Mouse (Mus musculus) intestine, postnatal 0 days (tissue): ENCODE results near the gene Otx1. TPM values are rescaled to one million over a fixed set of nuclear protein-coding genes. Genes with fewer than 3 reads are reported as not detected.

Experiments
- ATAC-seq: fragments of 200-750 bp; cut with Nextera tagmentation; 2 replicates; pipeline ENCODE4 v1.8.0; 2017; ENCODE audit warnings: mild to moderate bottlenecking, moderate TSS enrichment, moderate library complexity
- H3K27ac ChIP-seq: fragments of 300-500 bp; sonication (generic); 2 replicates; pipeline ENCODE4 v1.5.1; 2014; ENCODE audit warnings: mild to moderate bottlenecking, low read depth, low read length, moderate library complexity
- H3K27me3 ChIP-seq: fragments of 300-500 bp; sonication (generic); replicated peaks from 2 replicates; pipeline ENCODE4 v1.6.1; 2014; ENCODE audit warnings: low read length, mixed read lengths; ENCODE audit not compliant: control insufficient read depth, insufficient read depth
- H3K36me3 ChIP-seq: fragments of 300-500 bp; sonication (generic); 2 replicates; pipeline ENCODE4 v1.6.1; 2014; ENCODE audit warnings: mild to moderate bottlenecking, moderate library complexity; ENCODE audit not compliant: control insufficient read depth, insufficient read depth
- H3K4me1 ChIP-seq: fragments of 300-500 bp; sonication (generic); replicated peaks from 2 replicates; pipeline ENCODE4 v1.6.1; 2014; ENCODE audit warnings: antibody characterized with exemption, low read length, mixed read lengths; ENCODE audit not compliant: control insufficient read depth, insufficient read depth
- H3K4me2 ChIP-seq: fragments of 300-500 bp; sonication (generic); replicated peaks from 2 replicates; pipeline ENCODE4 v1.6.1; 2014; ENCODE audit warnings: low read depth, mild to moderate bottlenecking, moderate library complexity
- H3K4me3 ChIP-seq: fragments of 300-500 bp; sonication (generic); 2 replicates; pipeline ENCODE4 v1.5.1; 2014; ENCODE audit warnings: low read depth, low read length
- H3K9ac ChIP-seq: fragments of 300-500 bp; sonication (generic); 2 replicates; pipeline ENCODE4 v1.6.1; 2014; ENCODE audit warnings: mild to moderate bottlenecking, low read depth, low read length
- H3K9me3 ChIP-seq: fragments of 300-500 bp; sonication (generic); 2 replicates; pipeline ENCODE4 v1.6.1; 2016; ENCODE audit warnings: mixed run types; ENCODE audit not compliant: control insufficient read depth
- CTCF ChIP-seq: sonication (generic); IDR thresholded peaks from 2 replicates; pipeline ENCODE4 v1.5.1; 2016; ENCODE audit warnings: low read depth, mild to moderate bottlenecking, control low read depth, antibody characterized with exemption, moderate library complexity
- WGBS: fragments of 180-500 bp; shearing (Covaris S2); extraction: QIAGEN DNeasy Blood & Tissue Kit; methylation state at CpG from one replicate; pipeline ENCODE4 v1.1.7; 2014; 5-methylcytosine and 5-hydroxymethylcytosine counted together
- polyA plus RNA-seq: library from polyadenylated mRNA; unstranded; fragments of >200 nt; fragmentation: Nextera tagmentation; extraction: Ambion mirVana; gene quantifications from 2 replicates; pipeline ENCODE4 v1.2.1, GENCODE M21; 2015

Gene Otx1
- not detected in 2 replicates for polyA plus RNA-seq

- H3K4me3 ChIP-seq = peak within 1 kb of the TSS; percentile 51
- H3K9me3 ChIP-seq = no peaks in the 10 kb centered on the region
- no peaks in the 10 kb centered on the region; the same call in 1 of the 2 replicates for H3K4me1 ChIP-seq
- H3K27ac ChIP-seq = no peak within 1 kb of the TSS
- WGBS = 2% methylated on average over 34 of the region's 34 CpGs
- ATAC-seq = no peak
- H3K27me3 ChIP-seq = peaks cover 97% of the 10 kb centered on the region
- H3K9ac ChIP-seq = no peak within 1 kb of the TSS
- H3K4me2 ChIP-seq = peak within 1 kb of the TSS; percentile 87
- H3K36me3 ChIP-seq = no peaks in the 10 kb centered on the region
- no peak for TF ChIP-seq CTCF
Measured at GRCm38 (mm10) chr11:22002783-22003340, at the start of gene Otx1. Gene Otx1, minus strand, starts transcription at chr11:22002897.

GRCm38 (mm10) chr11:22050864-22051263, 48.2 kb upstream of the Otx1 start:
- TF ChIP-seq CTCF = no peak
- WGBS = 68% methylated on average over 7 of the region's 7 CpGs
- H3K4me3 ChIP-seq = no peak overlapping the region
- ATAC-seq = no peak
- 0 out of 2 replicates have a peak, but pooled peaks cover 12% of the 10 kb centered on the region for H3K36me3 ChIP-seq
- H3K27ac ChIP-seq = no peak overlapping the region
- no peaks in the 10 kb centered on the region for H3K4me1 ChIP-seq
- H3K4me2 ChIP-seq = no peak overlapping the region
- H3K9ac ChIP-seq = no peak overlapping the region
- no peaks in the 10 kb centered on the region for H3K27me3 ChIP-seq
- H3K9me3 ChIP-seq = no peaks in the 10 kb centered on the region

GRCm38 (mm10) chr11:22039854-22040426, 37.2 kb upstream of the Otx1 start:
- TF ChIP-seq CTCF = no peak
- no peak overlapping the region for H3K9ac ChIP-seq
- no peak overlapping the region for H3K4me2 ChIP-seq
- no peak overlapping the region for H3K4me3 ChIP-seq
- no peak for ATAC-seq
- no peak overlapping the region for H3K27ac ChIP-seq
- H3K9me3 ChIP-seq = no peaks in the 10 kb centered on the region
- no peaks in the 10 kb centered on the region for H3K27me3 ChIP-seq
- 92% methylated on average over 6 of the region's 6 CpGs for whole genome bisulfite sequencing
- H3K36me3 ChIP-seq = no peaks in the 10 kb centered on the region
- no peaks in the 10 kb centered on the region for H3K4me1 ChIP-seq

- no peak for ATAC-seq
- WGBS = 63% methylated on average over 7 of the region's 7 CpGs
Measured at GRCm38 (mm10) chr11:22034564-22035105, 31.9 kb upstream of the Otx1 start.

GRCm38 (mm10) chr11:22033582-22033981, 30.9 kb upstream of the Otx1 start:
- Histone ChIP-seq H3K27ac (no peak overlapping the region), H3K9ac (no peak overlapping the region), H3K4me2 (no peak overlapping the region), H3K36me3 (no peaks in the 10 kb centered on the region), H3K27me3 (no peaks in the 10 kb centered on the region), H3K4me3 (no peak overlapping the region), H3K4me1 (no peaks in the 10 kb centered on the region), H3K9me3 (no peaks in the 10 kb centered on the region)
- no peak for ATAC-seq
- no peak for TF ChIP-seq CTCF
- WGBS = 85% methylated on average over 3 of the region's 3 CpGs

More at GRCm38 (mm10) chr11:22034564-22035105, 31.9 kb upstream of the Otx1 start:
- no peaks in the 10 kb centered on the region for H3K9me3 ChIP-seq
- H3K36me3 ChIP-seq = no peaks in the 10 kb centered on the region
- H3K4me2 ChIP-seq = no peak overlapping the region
- H3K4me3 ChIP-seq = no peak overlapping the region
- H3K4me1 ChIP-seq = no peaks in the 10 kb centered on the region
- no peak for TF ChIP-seq CTCF
- H3K27ac ChIP-seq = no peak overlapping the region
- H3K27me3 ChIP-seq = no peaks in the 10 kb centered on the region
- no peak overlapping the region for H3K9ac ChIP-seq

- TF ChIP-seq CTCF = no peak
- Histone ChIP-seq H3K27ac (no peak overlapping the region), H3K27me3 (no peaks in the 10 kb centered on the region), H3K9ac (no peak overlapping the region), H3K36me3 (no peaks in the 10 kb centered on the region), H3K4me1 (no peaks in the 10 kb centered on the region), H3K4me2 (no peak overlapping the region), H3K9me3 (no peaks in the 10 kb centered on the region), H3K4me3 (no peak overlapping the region)
- 86% methylated on average over 2 of the region's 2 CpGs for WGBS
- ATAC-seq = no peak
Measured at GRCm38 (mm10) chr11:22020602-22021001, 17.9 kb upstream of the Otx1 start.
